Mouse (Mus musculus) ES-E14 (cell line): Measurements from ENCODE around the gene Zfp523. TPM values are rescaled to one million over a fixed set of nuclear protein-coding genes. Genes with fewer than 3 reads are reported as not detected.

Experiments
- DNase-seq: peaks from one replicate; pipeline ENCODE4 v3.0.0-alpha.2; 2013; ENCODE audit warnings: low read depth, low spot score
- H3K27ac ChIP-seq: 2 replicates; pipeline ENCODE4 v1.5.1; 2012; ENCODE audit warnings: low read depth, mild to moderate bottlenecking, low read length, moderate library complexity, mixed read lengths; ENCODE audit not compliant: poor library complexity, insufficient read depth, severe bottlenecking
- H3K36me3 ChIP-seq: 2 replicates; pipeline ENCODE4 v1.6.1; 2012; ENCODE audit warnings: mild to moderate bottlenecking, low read length, moderate library complexity, mixed read lengths; ENCODE audit not compliant: control insufficient read depth, poor library complexity, insufficient read depth, severe bottlenecking
- H3K4me1 ChIP-seq, 2 experiments: fragments of 150-350 bp in 1 of 2; sonication (generic) in 1 of 2; 2 replicates each; pipeline ENCODE4 v1.6.1; 2012; ENCODE audit warnings: low read length in 2 of 2, mild to moderate bottlenecking in 1 of 2, mixed read lengths in 1 of 2; ENCODE audit not compliant: control insufficient read depth in 2 of 2, insufficient read depth in 2 of 2, poor library complexity in 1 of 2
- H3K4me3 ChIP-seq, 2 experiments: fragments of 150-350 bp in 1 of 2; sonication (generic) in 1 of 2; 2 replicates each; pipeline ENCODE4 v1.5.1; 2012; ENCODE audit warnings: low read length in 2 of 2, low read depth in 1 of 2, mild to moderate bottlenecking in 1 of 2, mixed read lengths in 1 of 2; ENCODE audit not compliant: insufficient read depth in 1 of 2, poor library complexity in 1 of 2, severe bottlenecking in 1 of 2
- H3K9ac ChIP-seq: 2 replicates; pipeline ENCODE4 v1.6.1; 2012; ENCODE audit warnings: low read depth, mild to moderate bottlenecking, low read length, mixed read lengths; ENCODE audit not compliant: poor library complexity, insufficient read depth, severe bottlenecking
- H3K9me3 ChIP-seq: fragments of 150-350 bp; sonication (generic); 2 replicates; pipeline ENCODE4 v1.6.1; 2012; ENCODE audit warnings: low read depth, mild to moderate bottlenecking, low read length; ENCODE audit not compliant: control insufficient read depth, insufficient read depth
- CHD2 ChIP-seq: IDR thresholded peaks from 2 replicates; pipeline ENCODE4 v1.6.1; 2014; ENCODE audit warnings: mild to moderate bottlenecking, low read depth, low read length, inconsistent platforms
- HCFC1 ChIP-seq: IDR thresholded peaks from 2 replicates; pipeline ENCODE4 v1.6.1; 2012; ENCODE audit warnings: low read length, inconsistent platforms, borderline replicate concordance; ENCODE audit not compliant: insufficient read depth
- MAFK ChIP-seq: IDR thresholded peaks from 2 replicates; pipeline ENCODE4 v1.6.1; 2014; ENCODE audit warnings: mild to moderate bottlenecking, low read depth, low read length, inconsistent platforms; ENCODE audit not compliant: insufficient read depth
- ZC3H11A ChIP-seq: IDR thresholded peaks from 2 replicates; pipeline ENCODE4 v1.6.1; 2012; ENCODE audit warnings: low read depth, mild to moderate bottlenecking, inconsistent platforms, low read length, borderline replicate concordance
- ZNF384 ChIP-seq: IDR thresholded peaks from 2 replicates; pipeline ENCODE4 v1.6.1; 2012; ENCODE audit warnings: low read depth, low read length, inconsistent platforms
- in situ Hi-C, 2 experiments: fragments of 600-800 bp; cut with MboI; formaldehyde crosslinking; loops; one replicate each; pipeline ENCODE4 v1.15.1; 2025; ENCODE audit warnings: low sequenced_read_pairs in 2 of 2, inconsistent platforms in 1 of 2; ENCODE audit not compliant: unreplicated experiment in 2 of 2
- total RNA-seq: library from RNA; depleted of rRNA; stranded (reverse); fragments of 300-350 nt; gene quantifications from 2 replicates; pipeline ENCODE4 v1.2.3, GENCODE M21; 2012

The Zfp523 gene
- total RNA-seq, 1 experiment, result 11.4 TPM

GRCm38 (mm10) chr17:28143751-28144150 is 33.2 kb upstream of the Zfp523 start:
- Histone ChIP-seq H3K27ac (no peak overlapping the region), H3K4me3 (no peak overlapping the region), H3K4me1 (peaks cover 8 to 43% of the 10 kb centered on the region in 2 experiments; a peak in 3 of 4 replicates), H3K9ac (no peak overlapping the region), H3K9me3 (no peaks in the 10 kb centered on the region), H3K36me3 (no peaks in the 10 kb centered on the region)
- no peak for DNase-seq
- TF ChIP-seq HCFC1 (no peak), CHD2 (no peak), ZC3H11A (no peak), MAFK (no peak), ZNF384 (no peak)
- in situ Hi-C loops, result no loop called here

GRCm38 (mm10) chr17:28144241-28144640 is 32.7 kb upstream of the Zfp523 start:
- in situ Hi-C loops, result no loop called here
- Histone ChIP-seq H3K9ac (no peak overlapping the region), H3K27ac (no peak overlapping the region), H3K4me1 (peaks cover 6 to 43% of the 10 kb centered on the region in 2 experiments; a peak in 3 of 4 replicates), H3K9me3 (no peaks in the 10 kb centered on the region), H3K36me3 (no peaks in the 10 kb centered on the region), H3K4me3 (no peak overlapping the region)
- TF ChIP-seq ZC3H11A, result no peak
- no peak for TF ChIP-seq ZNF384
- no peak for TF ChIP-seq CHD2
- no peak for TF ChIP-seq HCFC1
- TF ChIP-seq MAFK, result no peak
- DNase-seq, result no peak

- H3K4me3 ChIP-seq, result no peak overlapping the region
- H3K9ac ChIP-seq, result no peak overlapping the region
- in situ Hi-C loops, result no loop called here
Observed at GRCm38 (mm10) chr17:28148288-28148687, 28.6 kb upstream of the Zfp523 start.

GRCm38 (mm10) chr17:28149734-28150133 is 27.2 kb upstream of the Zfp523 start:
- in situ Hi-C loops, result no loop called here
- DNase-seq, result no peak
- Histone ChIP-seq H3K27ac (no peak overlapping the region), H3K9ac (no peak overlapping the region), H3K4me3 (no peak overlapping the region), H3K4me1 (peaks cover 4 to 48% of the 10 kb centered on the region in 2 experiments; a peak in 3 of 4 replicates), H3K36me3 (peaks cover 2% of the 10 kb centered on the region; the same call in 1 of the 2 replicates), H3K9me3 (no peaks in the 10 kb centered on the region)
- TF ChIP-seq ZNF384 (no peak), MAFK (no peak), CHD2 (no peak), ZC3H11A (no peak), HCFC1 (no peak)

More at GRCm38 (mm10) chr17:28148288-28148687, 28.6 kb upstream of the Zfp523 start:
- Histone ChIP-seq H3K4me1 (peaks cover 3 to 51% of the 10 kb centered on the region in 2 experiments; a peak in 3 of 4 replicates), H3K9me3 (no peaks in the 10 kb centered on the region), H3K36me3 (no peaks in the 10 kb centered on the region), H3K27ac (no peak overlapping the region)
- no peak for TF ChIP-seq HCFC1
- no peak for TF ChIP-seq CHD2
- no peak for TF ChIP-seq ZC3H11A
- TF ChIP-seq MAFK, result no peak
- no peak for TF ChIP-seq ZNF384
- no peak for DNase-seq

- H3K36me3 ChIP-seq, result peaks cover 2% of the 10 kb centered on the region; the same call in 1 of the 2 replicates
Observed at GRCm38 (mm10) chr17:28150456-28150855, 26.5 kb upstream of the Zfp523 start.

More at GRCm38 (mm10) chr17:28150456-28150855, 26.5 kb upstream of the Zfp523 start:
- Histone ChIP-seq H3K9me3 (no peaks in the 10 kb centered on the region), H3K4me3 (no peak overlapping the region), H3K27ac (peak overlapping the region; percentile 19; the same call in 1 of the 2 replicates), H3K9ac (no peak overlapping the region), H3K4me1 (peaks cover 6 to 52% of the 10 kb centered on the region in 2 experiments; a peak in 3 of 4 replicates)
- no peak for DNase-seq
- in situ Hi-C loops, result no loop called here
- no peak for TF ChIP-seq HCFC1
- TF ChIP-seq MAFK, result no peak
- no peak for TF ChIP-seq ZNF384
- no peak for TF ChIP-seq CHD2
